Mouse (Mus musculus) CH12.LX (cell line): ENCODE measurements around the gene Ddb2. TPM values are rescaled to one million over a fixed set of nuclear protein-coding genes. Genes with fewer than 3 reads are reported as not detected.

Experiments
- DNase-seq: peaks from one replicate; pipeline ENCODE4 v3.0.0-alpha.2; 2013; ENCODE audit errors: extremely low read depth
- H3K27ac ChIP-seq: 2 replicates; pipeline ENCODE4 v1.5.1; 2012; ENCODE audit warnings: low read depth, mild to moderate bottlenecking, control low read depth, moderate library complexity; ENCODE audit not compliant: insufficient read depth
- H3K27me3 ChIP-seq: replicated peaks from 2 replicates; pipeline ENCODE3; 2012; ENCODE audit warnings: inconsistent platforms
- H3K36me3 ChIP-seq, 2 experiments: replicated peaks in 1 of 2; 2 replicates each; pipeline versions ENCODE3 to v1.6.1; 2012; ENCODE audit warnings: inconsistent platforms in 1 of 2, low read length in 1 of 2, mild to moderate bottlenecking in 1 of 2, mixed read lengths in 1 of 2, moderate library complexity in 1 of 2; ENCODE audit not compliant: control insufficient read depth in 1 of 2, insufficient read depth in 1 of 2
- H3K4me1 ChIP-seq, 2 experiments: 2 replicates each; pipeline ENCODE4 v1.6.1; 2012; ENCODE audit warnings: inconsistent platforms in 1 of 2, moderate library complexity in 1 of 2; ENCODE audit not compliant: insufficient read depth in 2 of 2, control insufficient read depth in 1 of 2
- H3K4me2 ChIP-seq: 2 replicates; pipeline ENCODE4 v1.6.1; 2012; ENCODE audit warnings: low read depth, mild to moderate bottlenecking, control low read depth; ENCODE audit not compliant: poor library complexity, insufficient read depth, severe bottlenecking
- H3K4me3 ChIP-seq, 3 experiments: fragments of 150-350 bp in 1 of 3; sonication (generic) in 1 of 3; replicated peaks in 1 of 3; 2 replicates each; pipeline versions ENCODE3 to v1.5.1; 2011 to 2012; ENCODE audit warnings: low read depth in 2 of 3, low read length in 2 of 3, mild to moderate bottlenecking in 2 of 3, moderate library complexity in 2 of 3, control low read depth in 1 of 3, improper control_type of control experiment in 1 of 3, inconsistent platforms in 1 of 3, mixed read lengths in 1 of 3; ENCODE audit not compliant: poor library complexity in 1 of 3
- H3K79me2 ChIP-seq: replicated peaks from 2 replicates; pipeline ENCODE4 v1.6.1; 2012; ENCODE audit warnings: mild to moderate bottlenecking, moderate library complexity; ENCODE audit not compliant: control insufficient read depth, poor library complexity, insufficient read depth, severe bottlenecking; ENCODE audit errors: extremely low read depth
- H3K9ac ChIP-seq: 2 replicates; pipeline ENCODE4 v1.6.1; 2012; ENCODE audit warnings: low read depth, mild to moderate bottlenecking, control low read depth, moderate library complexity; ENCODE audit not compliant: insufficient read depth
- H3K9me3 ChIP-seq: replicated peaks from 2 replicates; pipeline ENCODE3; 2012; ENCODE audit warnings: low read length, inconsistent platforms, mixed read lengths
- CTCF ChIP-seq, 2 experiments: IDR thresholded peaks in 1 of 2; conservative IDR thresholded peaks in 1 of 2; 2 replicates each; pipeline ENCODE4 v1.5.1; 2011 to 2012; ENCODE audit warnings: low read depth in 2 of 2, low read length in 2 of 2, improper control_type of control experiment in 1 of 2, inconsistent platforms in 1 of 2, mild to moderate bottlenecking in 1 of 2, moderate library complexity in 1 of 2
- E2F4 ChIP-seq: IDR thresholded peaks from 2 replicates; pipeline ENCODE4 v1.6.1; 2011; ENCODE audit warnings: low read depth, low read length, improper control_type of control experiment; ENCODE audit not compliant: insufficient replicate concordance
- ELF1 ChIP-seq: IDR thresholded peaks from 2 replicates; pipeline ENCODE4 v1.6.1; 2014; ENCODE audit warnings: low read depth, mild to moderate bottlenecking, inconsistent platforms, low read length, improper control_type of control experiment
- GABPA ChIP-seq: IDR thresholded peaks from 2 replicates; pipeline ENCODE4 v1.6.1; 2012; ENCODE audit warnings: low read depth, low read length, improper control_type of control experiment, inconsistent platforms; ENCODE audit not compliant: insufficient replicate concordance
- HCFC1 ChIP-seq: IDR thresholded peaks from 2 replicates; pipeline ENCODE4 v1.6.1; 2012; ENCODE audit warnings: low read depth, mild to moderate bottlenecking, inconsistent platforms, low read length, improper control_type of control experiment
- IRF4 ChIP-seq: IDR thresholded peaks from 2 replicates; pipeline ENCODE4 v1.6.1; 2014; ENCODE audit warnings: low read depth, mild to moderate bottlenecking, inconsistent platforms, low read length, improper control_type of control experiment
- JUND ChIP-seq: conservative IDR thresholded peaks from 2 replicates; pipeline ENCODE4 v1.6.1; 2011; ENCODE audit warnings: low read depth, low read length, improper control_type of control experiment
- KAT2A ChIP-seq: IDR thresholded peaks from 2 replicates; pipeline ENCODE4 v1.6.1; 2012; ENCODE audit warnings: low read length, improper control_type of control experiment, inconsistent platforms; ENCODE audit not compliant: insufficient replicate concordance
- MAX ChIP-seq: IDR thresholded peaks from 2 replicates; pipeline ENCODE4 v1.6.1; 2011; ENCODE audit warnings: low read length, improper control_type of control experiment
- MAZ ChIP-seq: IDR thresholded peaks from 2 replicates; pipeline ENCODE4 v1.6.1; 2012; ENCODE audit warnings: low read depth, mild to moderate bottlenecking, inconsistent platforms, low read length, improper control_type of control experiment, moderate library complexity
- MEF2A ChIP-seq: IDR thresholded peaks from 2 replicates; pipeline ENCODE4 v1.6.1; 2014; ENCODE audit warnings: low read depth, mild to moderate bottlenecking, inconsistent platforms, low read length, improper control_type of control experiment, borderline replicate concordance
- MXI1 ChIP-seq: IDR thresholded peaks from 2 replicates; pipeline ENCODE4 v1.6.1; 2011; ENCODE audit warnings: mild to moderate bottlenecking, low read depth, low read length, improper control_type of control experiment
- MYC ChIP-seq: IDR thresholded peaks from 2 replicates; pipeline ENCODE4 v1.6.1; 2011; ENCODE audit warnings: low read depth, mild to moderate bottlenecking, improper control_type of control experiment, low read length
- NELFE ChIP-seq: IDR thresholded peaks from 2 replicates; pipeline ENCODE4 v1.6.1; 2011; ENCODE audit warnings: low read depth, low read length, improper control_type of control experiment
- NRF1 ChIP-seq: IDR thresholded peaks from 2 replicates; pipeline ENCODE4 v1.6.1; 2014; ENCODE audit warnings: low read depth, mild to moderate bottlenecking, inconsistent platforms, low read length, improper control_type of control experiment, moderate library complexity
- PAX5 ChIP-seq: IDR thresholded peaks from 2 replicates; pipeline ENCODE4 v1.6.1; 2012; ENCODE audit warnings: low read length, inconsistent platforms, mixed read lengths
- POLR2A ChIP-seq: IDR thresholded peaks from 2 replicates; pipeline ENCODE4 v1.6.1; 2011; ENCODE audit warnings: low read depth, mild to moderate bottlenecking, improper control_type of control experiment, low read length
- RAD21 ChIP-seq: IDR thresholded peaks from 2 replicates; pipeline ENCODE4 v1.6.1; 2011; ENCODE audit warnings: low read depth, mild to moderate bottlenecking, low read length, improper control_type of control experiment, moderate library complexity
- RCOR1 ChIP-seq: conservative IDR thresholded peaks from 2 replicates; pipeline ENCODE4 v1.6.1; 2012; ENCODE audit warnings: low read depth, mild to moderate bottlenecking, inconsistent platforms, low read length, improper control_type of control experiment
- SMC3 ChIP-seq: IDR thresholded peaks from 2 replicates; pipeline ENCODE4 v1.6.1; 2011; ENCODE audit warnings: low read depth, low read length, improper control_type of control experiment
- ZMIZ1 ChIP-seq: IDR thresholded peaks from 2 replicates; pipeline ENCODE4 v1.6.1; 2012; ENCODE audit warnings: low read depth, mild to moderate bottlenecking, inconsistent platforms, low read length, improper control_type of control experiment
- ZNF384 ChIP-seq: IDR thresholded peaks from 2 replicates; pipeline ENCODE4 v1.6.1; 2012; ENCODE audit warnings: low read depth, low read length, improper control_type of control experiment, inconsistent platforms
- dilution Hi-C: fragments of 300-500 bp; cut with MboI; formaldehyde crosslinking; loops from 2 replicates; pipeline ENCODE4 v1.14.3; 2020; ENCODE audit warnings: low sequenced_read_pairs; ENCODE audit not compliant: extremely low pct_unique_long_range_greater_than_20kb, extremely low pct_ligation_motif_present
- in situ Hi-C: fragments of 300-500 bp; cut with MboI; formaldehyde crosslinking; loops from 3 replicates; pipeline ENCODE4 v1.14.3; 2019; ENCODE audit warnings: low sequenced_read_pairs, low pct_ligation_motif_present, low pct_unique_long_range_greater_than_20kb, mixed read lengths
- polyA plus RNA-seq: library from polyadenylated mRNA; unstranded; fragments of >175 nt; gene quantifications from 2 replicates; pipeline ENCODE4 v1.2.1, GENCODE M21; 2012; ENCODE audit warnings: low read depth; ENCODE audit not compliant: insufficient read length
- total RNA-seq, 2 experiments: library from RNA; depleted of rRNA; stranded (reverse); fragments of 300-350 nt in 1 of 2; fragments of >200 nt in 1 of 2; gene quantifications; 2 replicates each; pipeline ENCODE4 v1.2.3; 2012 to 2014

Gene Ddb2
- total and polyA plus RNA-seq, 3 experiments: 13.9 to 20.2 (median 14.1) TPM

DNA sequence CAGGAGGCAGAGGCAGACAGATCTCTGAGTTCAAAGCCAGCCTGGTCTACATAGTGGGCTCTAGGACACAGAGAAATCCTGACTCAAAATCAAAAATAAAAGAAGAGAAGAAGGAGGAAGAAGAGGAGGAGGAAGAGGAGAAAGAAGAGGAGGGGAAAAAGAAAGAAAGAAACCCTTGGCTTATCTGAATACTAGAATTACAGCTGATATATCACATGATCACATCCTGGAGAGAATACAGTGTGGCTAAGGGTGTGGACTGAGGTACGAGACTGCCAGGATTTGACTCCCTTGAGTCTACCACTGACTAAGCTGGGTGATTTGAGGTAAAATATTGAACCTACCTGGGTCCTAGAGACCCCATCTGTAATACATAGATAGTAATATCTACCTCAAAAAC lies 50.6 kb downstream of the Ddb2 start:
- Histone ChIP-seq H3K9me3 (no peaks in the 10 kb centered on the region), H3K4me1 (peaks cover 18 to 27% of the 10 kb centered on the region in 2 experiments), H3K36me3 (no peaks in the 10 kb centered on the region), H3K27ac (no peak overlapping the region), H3K79me2 (peaks cover 8% of the 10 kb centered on the region; the same call in 1 of the 2 replicates), H3K4me3 (no peak overlapping the region), H3K4me2 (no peak overlapping the region), H3K9ac (no peak overlapping the region), H3K27me3 (no peaks in the 10 kb centered on the region)
- no peak for DNase-seq
- TF ChIP-seq JUND (no peak), HCFC1 (no peak), ELF1 (no peak), ZNF384 (no peak), PAX5 (no peak), RAD21 (no peak), NRF1 (no peak), KAT2A (no peak), RCOR1 (no peak), NELFE (no peak), SMC3 (no peak), MAX (no peak), ZMIZ1 (no peak), CTCF (conservative IDR thresholded peaks at IDR 0.05 in 1 of 2, IDR thresholded peaks at IDR 0.05 in 1 of 2; ENCODE audit: low read depth in 2 of 2, low read length in 2 of 2) (no peak)
- in situ Hi-C loops (no loop called here), dilution Hi-C loops (no loop called here)

DNA sequence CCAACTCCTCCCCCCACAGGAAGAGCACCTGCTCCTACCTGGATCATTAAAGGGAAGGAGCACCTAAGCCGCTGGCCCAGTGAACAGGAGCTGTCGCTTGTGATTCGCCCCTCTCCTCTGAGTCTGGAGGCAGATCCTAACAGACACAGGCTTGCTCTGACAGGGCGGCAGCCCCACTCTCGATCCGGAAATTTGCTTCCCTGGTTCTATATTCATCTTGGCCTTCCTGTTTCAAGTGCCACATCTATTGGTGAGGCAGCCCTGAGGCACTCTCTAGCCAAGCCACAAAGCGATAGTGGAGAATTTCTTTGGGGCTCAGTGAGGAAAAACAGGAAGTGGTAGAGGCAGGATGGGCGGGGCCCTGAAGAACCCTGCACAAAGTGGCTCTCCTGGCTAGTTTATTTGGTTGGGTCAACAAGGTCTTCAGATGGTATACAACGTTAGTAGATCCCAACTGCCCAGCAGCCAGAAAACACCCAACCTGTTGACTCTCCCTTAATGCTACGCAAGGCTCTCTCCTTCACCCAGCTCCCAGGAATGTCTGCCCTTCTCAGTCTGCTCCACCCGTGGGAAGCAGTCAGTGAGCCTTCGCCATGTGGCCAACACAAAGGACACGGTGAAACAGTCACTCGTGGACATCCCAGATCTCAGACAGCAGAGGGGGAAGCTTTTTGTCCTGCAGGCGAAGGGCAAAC lies 52.9 kb downstream of the Ddb2 start, which contains the start of gene Madd:
TSS of gene Madd (minus strand) at position 127 of the 695 bp plus-strand sequence.
- no peaks in the 10 kb centered on the region for H3K9me3 ChIP-seq
- dilution Hi-C loops (no loop called here), in situ Hi-C loops (no loop called here)
- H3K4me1 ChIP-seq: peaks cover 18 to 34% of the 10 kb centered on the region in 2 experiments
- peak within 1 kb of the TSS; percentile 69 for H3K27ac ChIP-seq
- peak within 1 kb of the TSS; percentile 77 for H3K9ac ChIP-seq
- DNase-seq: peak; percentile 72
- peaks cover 8% of the 10 kb centered on the region for H3K79me2 ChIP-seq
- H3K4me2 ChIP-seq: peak within 1 kb of the TSS; percentile 85
- H3K36me3 ChIP-seq: peaks cover 2 to 6% of the 10 kb centered on the region in 2 experiments
- H3K4me3 ChIP-seq: peak within 1 kb of the TSS; percentile 77 to 87 (median 83)
- H3K27me3 ChIP-seq: no peaks in the 10 kb centered on the region
- TF ChIP-seq GABPA (no peak), JUND (no peak), ZMIZ1 (no peak), KAT2A (no peak), POLR2A (0 out of 2 replicates have a peak, but pooled peaks have one; percentile 29), SMC3 (no peak), CTCF (conservative IDR thresholded peaks at IDR 0.05 in 1 of 2, IDR thresholded peaks at IDR 0.05 in 1 of 2; ENCODE audit: low read depth in 2 of 2, low read length in 2 of 2) (no peak), MXI1 (peak; percentile 35; the same call in 1 of the 2 replicates), E2F4 (no peak), MAZ (no peak), ELF1 (peak; percentile 86), PAX5 (no peak), RAD21 (no peak), MYC (0 out of 2 replicates have a peak, but pooled peaks have one; percentile 16), MEF2A (no peak), IRF4 (peak; percentile 48), NELFE (no peak)
